Mouse (Mus musculus) liver, postnatal 0 days (tissue): ENCODE measurements around the gene Elovl6.

ENCODE experiments used
- CTCF ChIP-seq: sonication (generic); IDR thresholded peaks from 2 replicates; pipeline ENCODE4 v1.5.1; 2016; ENCODE audit warnings: antibody characterized with exemption, low read depth
- EP300 ChIP-seq: IDR thresholded peaks from 2 replicates; pipeline ENCODE4 v1.6.1; 2016; ENCODE audit warnings: antibody characterized with exemption, low read depth, mild to moderate bottlenecking

- TF ChIP-seq CTCF (no peak), EP300 (no peak)
Measured at GRCm38 (mm10) chr3:129544217-129544616, 12.1 kb downstream of the Elovl6 start.
